Mouse (Mus musculus) hindbrain, embryonic 11.5 days (tissue): ENCODE measurements around the gene Il12rb2. TPM values are rescaled to one million over a fixed set of nuclear protein-coding genes. Genes with fewer than 3 reads are reported as not detected.

Experiments used
- ATAC-seq: fragments of 200-750 bp; cut with Nextera tagmentation; 2 replicates; pipeline ENCODE4 v1.8.0; 2017; ENCODE audit warnings: mild to moderate bottlenecking, moderate TSS enrichment, moderate library complexity; ENCODE audit not compliant: low FRiP score
- DNase-seq: peaks from one replicate; pipeline ENCODE4 v3.0.0-alpha.2; 2015; ENCODE audit warnings: low spot score
- H3K27ac ChIP-seq: fragments of 300-500 bp; sonication (generic); 2 replicates; pipeline ENCODE4 v1.5.1; 2014; ENCODE audit warnings: mild to moderate bottlenecking, low read depth, low read length
- H3K27me3 ChIP-seq: fragments of 300-500 bp; sonication (generic); 2 replicates; pipeline ENCODE4 v1.6.1; 2014; ENCODE audit warnings: mild to moderate bottlenecking, low read length, moderate library complexity, mixed read lengths; ENCODE audit not compliant: control insufficient read depth, insufficient read depth
- H3K36me3 ChIP-seq: fragments of 300-500 bp; sonication (generic); 2 replicates; pipeline ENCODE4 v1.6.1; 2014; ENCODE audit warnings: mild to moderate bottlenecking, low read length, moderate library complexity, mixed read lengths; ENCODE audit not compliant: control insufficient read depth, insufficient read depth
- H3K4me1 ChIP-seq: fragments of 300-500 bp; sonication (generic); replicated peaks from 2 replicates; pipeline ENCODE4 v1.6.1; 2014; ENCODE audit warnings: low read length, mixed read lengths; ENCODE audit not compliant: control insufficient read depth, insufficient read depth
- H3K4me2 ChIP-seq: fragments of 300-500 bp; sonication (generic); replicated peaks from 2 replicates; pipeline ENCODE4 v1.6.1; 2014; ENCODE audit warnings: mild to moderate bottlenecking, low read depth, low read length
- H3K4me3 ChIP-seq: fragments of 300-500 bp; sonication (generic); 2 replicates; pipeline ENCODE4 v1.5.1; 2014; ENCODE audit warnings: low read depth, low read length
- H3K9ac ChIP-seq: fragments of 300-500 bp; sonication (generic); 2 replicates; pipeline ENCODE4 v1.6.1; 2014; ENCODE audit warnings: low read depth, low read length
- H3K9me3 ChIP-seq: fragments of 300-500 bp; sonication (generic); 2 replicates; pipeline ENCODE4 v1.6.1; 2016; ENCODE audit warnings: low read length; ENCODE audit not compliant: control insufficient read depth
- WGBS: fragments of 180-500 bp; shearing (Covaris S2); extraction: QIAGEN DNeasy Blood & Tissue Kit; methylation state at CpG from one replicate; pipeline ENCODE4 v1.1.7; 2014; 5-methylcytosine and 5-hydroxymethylcytosine counted together
- polyA plus RNA-seq: library from polyadenylated mRNA; unstranded; fragments of >200 nt; fragmentation: Nextera tagmentation; extraction: Ambion mirVana; gene quantifications from 2 replicates; pipeline ENCODE4 v1.2.1, GENCODE M21; 2014

Il12rb2 gene
- polyA plus RNA-seq, 1 experiment from 2014 or later: 0.14 TPM

- WGBS: 79% methylated on average over 10 of the region's 10 CpGs
- no peak overlapping the region for H3K9ac ChIP-seq
- ATAC-seq (no peak), DNase-seq (no peak)
- H3K4me1 ChIP-seq: no peaks in the 10 kb centered on the region
- H3K9me3 ChIP-seq: no peaks in the 10 kb centered on the region
- H3K27ac ChIP-seq: no peak overlapping the region
- H3K4me2 ChIP-seq: no peak overlapping the region
- no peak overlapping the region for H3K4me3 ChIP-seq
- H3K27me3 ChIP-seq: no peaks in the 10 kb centered on the region
- no peaks in the 10 kb centered on the region for H3K36me3 ChIP-seq
Observed at GRCm38 (mm10) chr6:67303210-67303609, 72.8 kb downstream of the Il12rb2 start.

GRCm38 (mm10) chr6:67302471-67302870, 73.5 kb downstream of the Il12rb2 start:
- Histone ChIP-seq H3K27ac (no peak overlapping the region), H3K4me3 (no peak overlapping the region), H3K4me1 (no peaks in the 10 kb centered on the region), H3K27me3 (no peaks in the 10 kb centered on the region), H3K4me2 (no peak overlapping the region), H3K36me3 (no peaks in the 10 kb centered on the region), H3K9ac (no peak overlapping the region), H3K9me3 (no peaks in the 10 kb centered on the region)
- no peak for ATAC-seq
- no peak for DNase-seq
- 91% methylated on average over 4 of the region's 4 CpGs for WGBS

- H3K4me2 ChIP-seq: no peak overlapping the region
Observed at GRCm38 (mm10) chr6:67301230-67301629, 74.8 kb downstream of the Il12rb2 start.

GRCm38 (mm10) chr6:67300710-67301163, 75.3 kb downstream of the Il12rb2 start:
- H3K27ac ChIP-seq: no peak overlapping the region
- WGBS: 58% methylated on average over 6 of the region's 6 CpGs
- DNase-seq (no peak), ATAC-seq (no peak)
- H3K27me3 ChIP-seq: no peaks in the 10 kb centered on the region
- no peaks in the 10 kb centered on the region for H3K4me1 ChIP-seq
- H3K4me2 ChIP-seq: no peak overlapping the region
- no peak overlapping the region for H3K9ac ChIP-seq
- no peaks in the 10 kb centered on the region for H3K9me3 ChIP-seq
- no peaks in the 10 kb centered on the region for H3K36me3 ChIP-seq
- no peak overlapping the region for H3K4me3 ChIP-seq

More at GRCm38 (mm10) chr6:67301230-67301629, 74.8 kb downstream of the Il12rb2 start:
- Histone ChIP-seq H3K4me3 (no peak overlapping the region), H3K27me3 (no peaks in the 10 kb centered on the region), H3K4me1 (no peaks in the 10 kb centered on the region), H3K9me3 (no peaks in the 10 kb centered on the region), H3K36me3 (no peaks in the 10 kb centered on the region), H3K9ac (no peak overlapping the region), H3K27ac (no peak overlapping the region)
- WGBS: 96% methylated on average over 3 of the region's 3 CpGs
- ATAC-seq: no peak
- no peak for DNase-seq

GRCm38 (mm10) chr6:67300300-67300699, 75.7 kb downstream of the Il12rb2 start:
- no peak for DNase-seq

GRCm38 (mm10) chr6:67298742-67299141, 77.2 kb downstream of the Il12rb2 start:
- 76% methylated on average over 5 of the region's 5 CpGs for WGBS
- H3K9me3 ChIP-seq: no peaks in the 10 kb centered on the region
- H3K4me1 ChIP-seq: no peaks in the 10 kb centered on the region
- no peak overlapping the region for H3K4me3 ChIP-seq
- H3K36me3 ChIP-seq: no peaks in the 10 kb centered on the region
- no peaks in the 10 kb centered on the region for H3K27me3 ChIP-seq
- ATAC-seq (peak; percentile 65; the same call in 1 of the 2 replicates), DNase-seq (no peak)
- H3K27ac ChIP-seq: no peak overlapping the region
- H3K4me2 ChIP-seq: no peak overlapping the region
- H3K9ac ChIP-seq: no peak overlapping the region

More at GRCm38 (mm10) chr6:67300300-67300699, 75.7 kb downstream of the Il12rb2 start:
- H3K27me3 ChIP-seq: no peaks in the 10 kb centered on the region
- H3K4me3 ChIP-seq: no peak overlapping the region
- no peak overlapping the region for H3K9ac ChIP-seq
- no peaks in the 10 kb centered on the region for H3K9me3 ChIP-seq
- WGBS: 78% methylated on average over 4 of the region's 4 CpGs
- H3K4me2 ChIP-seq: no peak overlapping the region
- ATAC-seq: no peak
- no peaks in the 10 kb centered on the region for H3K4me1 ChIP-seq
- no peak overlapping the region for H3K27ac ChIP-seq
- H3K36me3 ChIP-seq: no peaks in the 10 kb centered on the region

GRCm38 (mm10) chr6:67296126-67296525, 79.9 kb downstream of the Il12rb2 start:
- WGBS: 63% methylated on average over 5 of the region's 5 CpGs
- H3K4me3 ChIP-seq: no peak overlapping the region
- H3K4me2 ChIP-seq: no peak overlapping the region
- H3K36me3 ChIP-seq: no peaks in the 10 kb centered on the region
- no peak overlapping the region for H3K9ac ChIP-seq
- DNase-seq (no peak), ATAC-seq (no peak)
- no peaks in the 10 kb centered on the region for H3K27me3 ChIP-seq
- H3K9me3 ChIP-seq: no peaks in the 10 kb centered on the region
- H3K27ac ChIP-seq: no peak overlapping the region
- no peaks in the 10 kb centered on the region for H3K4me1 ChIP-seq

- H3K4me1 ChIP-seq: no peaks in the 10 kb centered on the region
- H3K9ac ChIP-seq: no peak overlapping the region
- no peak overlapping the region for H3K4me2 ChIP-seq
- H3K9me3 ChIP-seq: no peaks in the 10 kb centered on the region
- no peak overlapping the region for H3K27ac ChIP-seq
- H3K27me3 ChIP-seq: no peaks in the 10 kb centered on the region
- ATAC-seq: 0 out of 2 replicates have a peak, but pooled peaks have one; percentile 13
- WGBS: 91% methylated on average over 5 of the region's 5 CpGs
- DNase-seq: no peak
- no peak overlapping the region for H3K4me3 ChIP-seq
- no peaks in the 10 kb centered on the region for H3K36me3 ChIP-seq
Observed at GRCm38 (mm10) chr6:67292042-67292623, 83.9 kb downstream of the Il12rb2 start.

GRCm38 (mm10) chr6:67282897-67283296, 93.1 kb downstream of the Il12rb2 start:
- WGBS: 90% methylated on average over 1 of the region's 1 CpGs
- no peak overlapping the region for H3K4me2 ChIP-seq
- H3K9me3 ChIP-seq: no peaks in the 10 kb centered on the region
- no peak overlapping the region for H3K4me3 ChIP-seq
- no peak overlapping the region for H3K27ac ChIP-seq
- H3K4me1 ChIP-seq: no peaks in the 10 kb centered on the region
- no peak overlapping the region for H3K9ac ChIP-seq
- no peak for ATAC-seq
- H3K27me3 ChIP-seq: no peaks in the 10 kb centered on the region
- DNase-seq: no peak
- H3K36me3 ChIP-seq: 0 out of 2 replicates have a peak, but pooled peaks cover 4% of the 10 kb centered on the region
